Comparison of ENCODE assay signal across 16 mouse cellular contexts in the genomic region with DNA sequence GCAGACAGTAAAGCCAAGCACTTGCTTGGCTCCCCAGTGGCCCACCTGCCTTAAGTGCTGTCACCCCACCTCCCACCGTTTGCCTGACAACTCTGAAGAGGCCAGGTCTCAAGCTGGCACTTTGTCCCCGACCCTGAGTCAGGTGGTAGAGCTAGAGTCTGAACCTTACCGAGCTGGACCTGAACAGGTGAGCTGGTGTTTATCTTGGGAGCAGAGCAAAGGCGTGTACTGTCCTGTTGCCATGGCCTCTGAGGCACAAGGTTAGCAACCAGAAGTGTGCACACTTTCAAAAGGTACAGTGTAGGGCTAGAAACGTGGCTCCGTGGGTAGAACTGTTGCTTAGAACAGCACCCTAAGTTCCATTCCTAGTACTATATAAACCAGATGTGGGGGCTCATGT. TPM values are rescaled to one million over a fixed set of nuclear protein-coding genes. Genes with fewer than 3 reads are reported as not detected.
DNase-seq lines count a peak whose midpoint lies in the region; ATAC-seq lines count a peak whose summit lies in the region.
"Had no signal": no experiment of that assay in that cellular context is flagged by ENCODE, and none has a peak within 500 bp of the region (broad histone marks: within the 10 kb centered on the region; RNA-seq: fewer than 3 reads in every experiment).

No protein-coding gene starts in this region.

- H3K4me3 ChIP-seq in heart, embryonic 13.5 days, result no peak overlapping the region
- no peak overlapping the region for H3K4me3 ChIP-seq in brown adipose tissue, adult 24 weeks (ENCODE audit: insufficient read depth, low read depth, low read length)
- no peak overlapping the region for H3K4me3 ChIP-seq in limb, embryonic 15.5 days
- H3K4me3 ChIP-seq: erythroblast, embryonic 14.5 days; hindbrain, embryonic 15.5 days; midbrain, embryonic 15.5 days; neural tube, embryonic 12.5 days had no signal

- 0 out of 2 replicates have a peak overlapping the region, but pooled peaks have one; percentile 30 for H3K9ac ChIP-seq in heart, embryonic 13.5 days
- no peak overlapping the region for H3K9ac ChIP-seq in limb, embryonic 15.5 days
- H3K9ac ChIP-seq: hindbrain, embryonic 15.5 days; midbrain, embryonic 15.5 days; neural tube, embryonic 12.5 days had no signal

- H3K4me2 ChIP-seq in heart, embryonic 13.5 days, result no peak overlapping the region
- no peak overlapping the region for H3K4me2 ChIP-seq in limb, embryonic 15.5 days
- H3K4me2 ChIP-seq: hindbrain, embryonic 15.5 days; midbrain, embryonic 15.5 days; neural tube, embryonic 12.5 days had no signal

- H3K4me1 ChIP-seq in heart, embryonic 13.5 days, result peaks cover 77% of the 10 kb centered on the region
- H3K4me1 ChIP-seq in brown adipose tissue, adult 24 weeks (ENCODE audit: control insufficient read depth, insufficient read depth, insufficient read length, low read length), result peaks cover 61% of the 10 kb centered on the region
- H3K4me1 ChIP-seq in limb, embryonic 15.5 days, result peaks cover 54% of the 10 kb centered on the region

- ATAC-seq in heart, embryonic 13.5 days (ENCODE audit: extremely low read depth, insufficient number of reproducible peaks, low FRiP score, low TSS enrichment), result no peak
- ATAC-seq in limb, embryonic 15.5 days (ENCODE audit: insufficient number of reproducible peaks, low FRiP score, low TSS enrichment, low read depth), result no peak
- ATAC-seq: midbrain, embryonic 15.5 days had no signal

- peak overlapping the region; percentile 26; the same call in 1 of the 2 replicates for H3K27ac ChIP-seq in heart, embryonic 13.5 days (replicated peaks)
- peak overlapping the region; percentile 19 for H3K27ac ChIP-seq in brown adipose tissue, adult 24 weeks (replicated peaks; ENCODE audit: low read depth, low read length)
- peak overlapping the region; percentile 2; the same call in 1 of the 2 replicates for H3K27ac ChIP-seq in limb, embryonic 15.5 days
- H3K27ac ChIP-seq: midbrain, embryonic 15.5 days; neural tube, embryonic 12.5 days had no signal

- no peak for DNase-seq in heart, postnatal 4 days
- peak; percentile 56 for DNase-seq in lung, postnatal 36 days
- no peak for DNase-seq in left cerebral cortex, postnatal 14 days (ENCODE audit: low spot score in 2 of 2)
- DNase-seq in c-Kit-positive CD71-positive TER-119-positive erythroid progenitor cells, embryonic 14.5 days (ENCODE audit: low spot score), result no peak
- no peak for DNase-seq in thymus, postnatal 36 days
- DNase-seq: adrenal gland, adult 2 months; cerebellum, adult 9-10 months; gastrocnemius, postnatal 36 days; kidney, adult 9 months had no signal

- WGBS in heart, embryonic 13.5 days, result 64% methylated on average over 6 of the region's 6 CpGs
- WGBS in limb, embryonic 15.5 days, result 55% methylated on average over 6 of the region's 6 CpGs

- intact Hi-C loops in left cerebral cortex, postnatal 14 days (cut with DNase I), result no loop called here

- no peaks in the 10 kb centered on the region for H3K9me3 ChIP-seq in heart, embryonic 13.5 days
- no peaks in the 10 kb centered on the region for H3K9me3 ChIP-seq in limb, embryonic 15.5 days
- H3K9me3 ChIP-seq: hindbrain, embryonic 15.5 days; midbrain, embryonic 15.5 days; neural tube, embryonic 12.5 days had no signal

- H3K27me3 ChIP-seq in heart, embryonic 13.5 days (replicated peaks), result no peaks in the 10 kb centered on the region
- no peaks in the 10 kb centered on the region for H3K27me3 ChIP-seq in limb, embryonic 15.5 days
- H3K27me3 ChIP-seq: hindbrain, embryonic 15.5 days; midbrain, embryonic 15.5 days; neural tube, embryonic 12.5 days had no signal

- H3K36me3 ChIP-seq in heart, embryonic 13.5 days, result peaks cover 29% of the 10 kb centered on the region
- H3K36me3 ChIP-seq in limb, embryonic 15.5 days, result peaks cover 11% of the 10 kb centered on the region
- H3K36me3 ChIP-seq: hindbrain, embryonic 15.5 days; midbrain, embryonic 15.5 days; neural tube, embryonic 12.5 days had no signal

RNA-seq across cellular contexts. Expression of a gene that starts 15.2 kb away (rescaled TPM):
- polyA plus RNA-seq in heart, embryonic 13.5 days (2015; fragmentation: Nextera tagmentation; extraction: Ambion mirVana), result 65.8 and 72.7 TPM in 2 replicates
- total RNA-seq in heart, postnatal 4 days (2021), result 10 to 100 TPM; 68.1 to 73.4 TPM
- polyA plus RNA-seq in brown adipose tissue, adult 24 weeks (2012; ENCODE audit: insufficient read depth, insufficient read length, missing spikeins), result 60.3 and 71.0 TPM in 2 replicates
- 87.5 and 99.8 TPM in 2 replicates for polyA plus RNA-seq in limb, embryonic 15.5 days (2015; fragmentation: Nextera tagmentation; extraction: Ambion mirVana)
- total RNA-seq in left cerebral cortex, postnatal 14 days (2021), result 10 to 100 TPM; 56.2 to 56.8 TPM

RNA-seq across cellular contexts. Expression of a gene that starts 41.8 kb away (rescaled TPM):
- 1.7 and 2.0 TPM in 2 replicates for polyA plus RNA-seq in heart, embryonic 13.5 days (2015; fragmentation: Nextera tagmentation; extraction: Ambion mirVana)
- 10 to 100 TPM in 1 of 2 experiments, 1 to 10 TPM in 1; 9.8 to 10.2 TPM for total RNA-seq in heart, postnatal 4 days (2021)
- polyA plus RNA-seq in brown adipose tissue, adult 24 weeks (2012; ENCODE audit: insufficient read depth, insufficient read length, missing spikeins), result 9.8 and 11.4 TPM in 2 replicates
- 4.2 and 4.7 TPM in 2 replicates for polyA plus RNA-seq in limb, embryonic 15.5 days (2015; fragmentation: Nextera tagmentation; extraction: Ambion mirVana)
- 1 to 10 TPM; 1.4 to 2.6 TPM for total RNA-seq in left cerebral cortex, postnatal 14 days (2021)

RNA-seq across cellular contexts. Expression of a gene that starts 60.0 kb away (rescaled TPM):
- 12.2 and 12.7 TPM in 2 replicates for polyA plus RNA-seq in heart, embryonic 13.5 days (2015; fragmentation: Nextera tagmentation; extraction: Ambion mirVana)
- 1 to 10 TPM; 8.4 to 9.6 TPM for total RNA-seq in heart, postnatal 4 days (2021)
- polyA plus RNA-seq in brown adipose tissue, adult 24 weeks (2012; ENCODE audit: insufficient read depth, insufficient read length, missing spikeins), result 11.6 and 13.4 TPM in 2 replicates
- polyA plus RNA-seq in limb, embryonic 15.5 days (2015; fragmentation: Nextera tagmentation; extraction: Ambion mirVana), result 12.9 and 14.2 TPM in 2 replicates
- total RNA-seq in left cerebral cortex, postnatal 14 days (2021), result 10 to 100 TPM; 21.5 to 23.0 TPM
